In genomic region chr11:117886000-117886399, GRCm38 (mm10) we compare ENCODE assay signal across 28 mouse cellular contexts. TPM values are rescaled to one million over a fixed set of nuclear protein-coding genes. Genes with fewer than 3 reads are reported as not detected.
DNase-seq lines count a peak whose midpoint lies in the region; ATAC-seq and TF ChIP-seq lines count a peak whose summit lies in the region.
"Had no signal": no experiment of that assay in that cellular context is flagged by ENCODE, and none has a peak within 500 bp of the region (broad histone marks: within the 10 kb centered on the region; RNA-seq: fewer than 3 reads in every experiment).

No protein-coding gene starts in this region.

- H3K9me3 ChIP-seq in hindbrain, embryonic 10.5 days = no peaks in the 10 kb centered on the region
- no peaks in the 10 kb centered on the region for H3K9me3 ChIP-seq in hindbrain, embryonic 14.5 days (ENCODE audit: control insufficient read depth, low read length)
- no peaks in the 10 kb centered on the region for H3K9me3 ChIP-seq in lung, postnatal 0 days (ENCODE audit: low read length)
- H3K9me3 ChIP-seq in liver, embryonic 15.5 days (replicated peaks) = no peaks in the 10 kb centered on the region
- H3K9me3 ChIP-seq in hindbrain, embryonic 11.5 days (ENCODE audit: control insufficient read depth, low read length) = no peaks in the 10 kb centered on the region
- H3K9me3 ChIP-seq: embryonic facial prominence, embryonic 12.5 days; kidney, embryonic 15.5 days; midbrain, embryonic 15.5 days; neural tube, embryonic 12.5 days had no signal

- H3K4me1 ChIP-seq in hindbrain, embryonic 10.5 days (replicated peaks) = peaks cover 60% of the 10 kb centered on the region
- peaks cover 34% of the 10 kb centered on the region for H3K4me1 ChIP-seq in hindbrain, embryonic 14.5 days (replicated peaks; ENCODE audit: control insufficient read depth, insufficient read depth, low read length)
- peaks cover 38% of the 10 kb centered on the region for H3K4me1 ChIP-seq in lung, postnatal 0 days (ENCODE audit: insufficient read depth, low read depth, low read length)
- peaks cover 26% of the 10 kb centered on the region for H3K4me1 ChIP-seq in lung, adult 2 months (ENCODE audit: control insufficient read depth, insufficient read depth, low read length)
- H3K4me1 ChIP-seq in liver, embryonic 15.5 days (replicated peaks) = peaks cover 49% of the 10 kb centered on the region
- H3K4me1 ChIP-seq in hindbrain, embryonic 11.5 days (replicated peaks; ENCODE audit: control insufficient read depth, insufficient read depth, low read length) = peaks cover 28% of the 10 kb centered on the region

- H3K36me3 ChIP-seq in hindbrain, embryonic 10.5 days = no peaks in the 10 kb centered on the region
- H3K36me3 ChIP-seq in hindbrain, embryonic 14.5 days (replicated peaks; ENCODE audit: control insufficient read depth, insufficient read depth) = no peaks in the 10 kb centered on the region
- no peaks in the 10 kb centered on the region for H3K36me3 ChIP-seq in lung, postnatal 0 days (ENCODE audit: insufficient read depth, low read length)
- H3K36me3 ChIP-seq in liver, embryonic 15.5 days (replicated peaks) = no peaks in the 10 kb centered on the region
- H3K36me3 ChIP-seq in hindbrain, embryonic 11.5 days (ENCODE audit: control insufficient read depth, insufficient read depth, low read length) = no peaks in the 10 kb centered on the region
- H3K36me3 ChIP-seq: embryonic facial prominence, embryonic 12.5 days; kidney, embryonic 15.5 days; midbrain, embryonic 15.5 days; neural tube, embryonic 12.5 days had no signal

- no peak overlapping the region for H3K4me2 ChIP-seq in hindbrain, embryonic 14.5 days (replicated peaks)
- no peak overlapping the region for H3K4me2 ChIP-seq in lung, postnatal 0 days (replicated peaks; ENCODE audit: low read depth, low read length)
- no peak overlapping the region for H3K4me2 ChIP-seq in liver, embryonic 15.5 days
- no peak overlapping the region for H3K4me2 ChIP-seq in hindbrain, embryonic 11.5 days (replicated peaks; ENCODE audit: low read depth, low read length)
- H3K4me2 ChIP-seq: embryonic facial prominence, embryonic 12.5 days; kidney, embryonic 15.5 days; midbrain, embryonic 15.5 days; neural tube, embryonic 12.5 days had no signal

- peaks cover 84% of the 10 kb centered on the region for H3K27me3 ChIP-seq in hindbrain, embryonic 10.5 days (ENCODE audit: insufficient read depth, poor library complexity, severe bottlenecking)
- peaks cover 13% of the 10 kb centered on the region; the same call in 1 of the 2 replicates for H3K27me3 ChIP-seq in hindbrain, embryonic 14.5 days (ENCODE audit: control insufficient read depth, insufficient read depth, low read length)
- H3K27me3 ChIP-seq in lung, postnatal 0 days (replicated peaks; ENCODE audit: insufficient read depth, low read length) = no peaks in the 10 kb centered on the region
- peaks cover 35% of the 10 kb centered on the region for H3K27me3 ChIP-seq in liver, embryonic 15.5 days
- H3K27me3 ChIP-seq in hindbrain, embryonic 11.5 days (ENCODE audit: control insufficient read depth, insufficient read depth, low read length) = peaks cover 9% of the 10 kb centered on the region
- H3K27me3 ChIP-seq: midbrain, embryonic 15.5 days had no signal

- no peak for TF ChIP-seq POLR2A in lung, adult 2 months (IDR thresholded peaks at IDR 0.05; ENCODE audit: borderline replicate concordance, extremely low read depth, low read depth, low read length)

- peak; percentile 54; the same call in 1 of the 2 replicates for TF ChIP-seq EP300 in lung, postnatal 0 days (IDR thresholded peaks at IDR 0.05)

- no peak for ATAC-seq in hindbrain, embryonic 14.5 days (ENCODE audit: low FRiP score)
- no peak for ATAC-seq in lung, postnatal 0 days
- ATAC-seq in liver, embryonic 15.5 days (ENCODE audit: insufficient read depth) = no peak
- no peak for ATAC-seq in hindbrain, embryonic 11.5 days (ENCODE audit: low FRiP score)
- ATAC-seq: activated CD4-positive, CD25-positive, alpha-beta regulatory T cell, adult 4 months; forebrain, postnatal 0 days; hindbrain, postnatal 0 days; intestine, embryonic 16.5 days; midbrain, embryonic 15.5 days had no signal

- H3K4me3 ChIP-seq in hindbrain, embryonic 10.5 days = no peak overlapping the region
- H3K4me3 ChIP-seq in hindbrain, embryonic 14.5 days (replicated peaks; ENCODE audit: low read length) = no peak overlapping the region
- H3K4me3 ChIP-seq in lung, postnatal 0 days (ENCODE audit: low read depth, low read length) = no peak overlapping the region
- no peak overlapping the region for H3K4me3 ChIP-seq in lung, adult 2 months (replicated peaks; ENCODE audit: extremely low read depth, low read depth, low read length)
- no peak overlapping the region for H3K4me3 ChIP-seq in liver, embryonic 15.5 days (replicated peaks)
- H3K4me3 ChIP-seq in hindbrain, embryonic 11.5 days (ENCODE audit: low read depth, low read length) = no peak overlapping the region
- H3K4me3 ChIP-seq: embryonic facial prominence, embryonic 12.5 days; kidney, embryonic 15.5 days; midbrain, embryonic 15.5 days; neural tube, embryonic 12.5 days had no signal

- TF ChIP-seq CTCF in lung, postnatal 0 days (IDR thresholded peaks at IDR 0.05) = no peak
- TF ChIP-seq CTCF in lung, adult 2 months (IDR thresholded peaks at IDR 0.05; ENCODE audit: insufficient read depth, low read length) = no peak

- DNase-seq in hindbrain, embryonic 10.5 days (ENCODE audit: low spot score) = no peak
- DNase-seq in hindbrain, embryonic 14.5 days (ENCODE audit: low spot score) = no peak
- DNase-seq in lung, postnatal 0 days (ENCODE audit: low spot score) = no peak
- no peak for DNase-seq in lung, adult 2 months
- DNase-seq in right cerebral cortex, adult 2 months (ENCODE audit: low spot score in 2 of 2) = no peak
- no peak for DNase-seq in hindbrain, embryonic 11.5 days (ENCODE audit: low spot score)
- DNase-seq: cerebellum, adult 11-12 months; cerebellum, postnatal 10 days; forebrain, postnatal 0 days; gastrocnemius, postnatal 25 days; heart, postnatal 4 days; left cerebral cortex, postnatal 4 days; right cerebral cortex, postnatal 25 days; spleen, adult 18-20 months had no signal

- no peak overlapping the region for H3K9ac ChIP-seq in hindbrain, embryonic 14.5 days
- no peak overlapping the region for H3K9ac ChIP-seq in lung, postnatal 0 days (replicated peaks; ENCODE audit: low read depth)
- H3K9ac ChIP-seq in liver, embryonic 15.5 days = no peak overlapping the region
- no peak overlapping the region for H3K9ac ChIP-seq in hindbrain, embryonic 11.5 days (ENCODE audit: low read depth, low read length)
- H3K9ac ChIP-seq: embryonic facial prominence, embryonic 12.5 days; forebrain, postnatal 0 days; kidney, embryonic 15.5 days; liver, embryonic 14.5 days; midbrain, embryonic 15.5 days; neural tube, embryonic 12.5 days had no signal

- WGBS in hindbrain, embryonic 10.5 days = 52% methylated on average over 5 of the region's 5 CpGs
- 74% methylated on average over 5 of the region's 5 CpGs for WGBS in hindbrain, embryonic 14.5 days
- WGBS in lung, postnatal 0 days = 24% methylated on average over 5 of the region's 5 CpGs
- WGBS in lung, adult 2 months = 25% methylated on average over 5 of the region's 5 CpGs
- WGBS in liver, embryonic 15.5 days (ENCODE audit: insufficient replicate concordance) = 21% methylated on average over 5 of the region's 5 CpGs
- whole genome bisulfite sequencing in hindbrain, embryonic 11.5 days = 57% methylated on average over 5 of the region's 5 CpGs

- H3K27ac ChIP-seq in hindbrain, embryonic 10.5 days = 0 out of 2 replicates have a peak overlapping the region, but pooled peaks have one; percentile 23
- no peak overlapping the region for H3K27ac ChIP-seq in hindbrain, embryonic 14.5 days
- peak overlapping the region; percentile 57 for H3K27ac ChIP-seq in lung, postnatal 0 days (ENCODE audit: low read length)
- 0 out of 2 replicates have a peak overlapping the region, but pooled peaks have one; percentile 24 for H3K27ac ChIP-seq in liver, embryonic 15.5 days (replicated peaks)
- no peak overlapping the region for H3K27ac ChIP-seq in hindbrain, embryonic 11.5 days (ENCODE audit: low read depth, low read length)
- H3K27ac ChIP-seq: embryonic facial prominence, embryonic 12.5 days; hindbrain, postnatal 0 days; kidney, embryonic 15.5 days; liver, embryonic 14.5 days; macrophage; midbrain, embryonic 15.5 days; neural tube, embryonic 12.5 days had no signal

RNA-seq across cellular contexts. Expression of gene Tha1, which starts 12.7 kb away (rescaled TPM):
- polyA plus RNA-seq in hindbrain, embryonic 10.5 days (2016; fragmentation: Nextera tagmentation; extraction: Ambion mirVana) = 3.5 and 3.8 TPM in 2 replicates
- polyA plus RNA-seq in hindbrain, embryonic 14.5 days (2014; fragmentation: Nextera tagmentation; extraction: Ambion mirVana) = 2.5 and 2.6 TPM in 2 replicates
- polyA plus RNA-seq in lung, postnatal 0 days (2015; fragmentation: Nextera tagmentation; extraction: Ambion mirVana) = 6.3 and 8.4 TPM in 2 replicates
- polyA plus RNA-seq in lung, adult 2 months (2012; rRNA removed) = 11.7 and 15.5 TPM in 2 replicates
- 1.6 and 1.8 TPM in 2 replicates for polyA plus RNA-seq in liver, embryonic 15.5 days (2015; fragmentation: Nextera tagmentation; extraction: Ambion mirVana)
- 1.4 and 1.7 TPM in 2 replicates for polyA plus RNA-seq in hindbrain, embryonic 11.5 days (2014; fragmentation: Nextera tagmentation; extraction: Ambion mirVana)

RNA-seq across cellular contexts. Expression of gene Tmem235, which starts 25.4 kb away (rescaled TPM):
- not detected in 2 replicates for polyA plus RNA-seq in hindbrain, embryonic 10.5 days (2016; fragmentation: Nextera tagmentation; extraction: Ambion mirVana)
- polyA plus RNA-seq in hindbrain, embryonic 14.5 days (2014; fragmentation: Nextera tagmentation; extraction: Ambion mirVana) = not detected in 2 replicates
- polyA plus RNA-seq in lung, postnatal 0 days (2015; fragmentation: Nextera tagmentation; extraction: Ambion mirVana) = not detected in 2 replicates
- not detected in 2 replicates for polyA plus RNA-seq in lung, adult 2 months (2012; rRNA removed)
- not detected in 2 replicates for polyA plus RNA-seq in liver, embryonic 15.5 days (2015; fragmentation: Nextera tagmentation; extraction: Ambion mirVana)
- polyA plus RNA-seq in hindbrain, embryonic 11.5 days (2014; fragmentation: Nextera tagmentation; extraction: Ambion mirVana) = not detected in 2 replicates
- polyA plus RNA-seq: activated CD4-positive, CD25-positive, alpha-beta regulatory T cell, adult 4 months; embryonic facial prominence, embryonic 12.5 days; forebrain, embryonic 11.5 days; forebrain, postnatal 0 days; heart, embryonic 16.5 days; hindbrain, postnatal 0 days; kidney, embryonic 15.5 days; liver, embryonic 14.5 days; macrophage; midbrain, embryonic 15.5 days; neural tube, embryonic 12.5 days; thymus, postnatal 0 days; urinary bladder, adult 2 months had no signal

RNA-seq across cellular contexts. Expression of gene Birc5, which starts 36.9 kb away (rescaled TPM):
- 338 and 392 TPM in 2 replicates for polyA plus RNA-seq in hindbrain, embryonic 10.5 days (2016; fragmentation: Nextera tagmentation; extraction: Ambion mirVana)
- polyA plus RNA-seq in hindbrain, embryonic 14.5 days (2014; fragmentation: Nextera tagmentation; extraction: Ambion mirVana) = 35.5 and 36.3 TPM in 2 replicates
- polyA plus RNA-seq in lung, postnatal 0 days (2015; fragmentation: Nextera tagmentation; extraction: Ambion mirVana) = 15.0 and 26.2 TPM in 2 replicates
- polyA plus RNA-seq in lung, adult 2 months (2012; rRNA removed) = 1.4 and 2.5 TPM in 2 replicates
- polyA plus RNA-seq in liver, embryonic 15.5 days (2015; fragmentation: Nextera tagmentation; extraction: Ambion mirVana) = 306 and 347 TPM in 2 replicates
- 296 and 301 TPM in 2 replicates for polyA plus RNA-seq in hindbrain, embryonic 11.5 days (2014; fragmentation: Nextera tagmentation; extraction: Ambion mirVana)

Comparison
In these comparisons a context has a peak if more than half of its experiments do, and no peak if none do; other contexts are left out.
1. H3K27ac ChIP-seq: peak in hindbrain, embryonic 10.5 days (single experiment), lung, postnatal 0 days (single experiment) and liver, embryonic 15.5 days (single experiment); none in hindbrain, embryonic 14.5 days (single experiment) and hindbrain, embryonic 11.5 days (single experiment).